Mouse (Mus musculus): ENCODE results near the gene Olfr725.

- TF ChIP-seq POLR2A (IDR thresholded peaks at IDR 0.05; ENCODE audit: insufficient read depth, low read length), result no peak
- no peak for TF ChIP-seq CTCF (IDR thresholded peaks at IDR 0.05; ENCODE audit: low read depth, low read length)
Observed at GRCm38 (mm10) chr14:50061590-50061954, 21.4 kb upstream of the Olfr725 start.
